In genomic region chr17:14824938-14825337, GRCm38 (mm10) we compare ENCODE assay signal across 11 mouse cellular contexts.
DNase-seq lines count a peak whose midpoint lies in the region; ATAC-seq and TF ChIP-seq lines count a peak whose summit lies in the region.
"Had no signal": no experiment of that assay in that cellular context is flagged by ENCODE, and none has a peak within 500 bp of the region (broad histone marks: within the 10 kb centered on the region; RNA-seq: fewer than 3 reads in every experiment).

No protein-coding gene starts in this region.

- no peaks in the 10 kb centered on the region for H3K36me3 ChIP-seq in heart, embryonic 12.5 days
- H3K36me3 ChIP-seq in midbrain, postnatal 0 days (ENCODE audit: insufficient read depth, low read length) = no peaks in the 10 kb centered on the region
- H3K36me3 ChIP-seq in midbrain, embryonic 11.5 days (ENCODE audit: control insufficient read depth, insufficient read depth, low read length) = no peaks in the 10 kb centered on the region
- H3K36me3 ChIP-seq: neural tube, embryonic 13.5 days had no signal

- TF ChIP-seq CTCF in midbrain, postnatal 0 days (IDR thresholded peaks at IDR 0.05) = no peak

- no peak overlapping the region for H3K27ac ChIP-seq in heart, embryonic 12.5 days (ENCODE audit: poor library complexity, severe bottlenecking)
- no peak overlapping the region for H3K27ac ChIP-seq in midbrain, postnatal 0 days (ENCODE audit: low read depth, low read length)
- H3K27ac ChIP-seq in midbrain, embryonic 11.5 days (ENCODE audit: low read depth, low read length) = no peak overlapping the region
- H3K27ac ChIP-seq: neural tube, embryonic 13.5 days had no signal

- H3K9ac ChIP-seq in heart, embryonic 12.5 days = no peak overlapping the region
- H3K9ac ChIP-seq in midbrain, postnatal 0 days (replicated peaks; ENCODE audit: low read length, poor library complexity, severe bottlenecking) = no peak overlapping the region
- H3K9ac ChIP-seq in midbrain, embryonic 11.5 days (ENCODE audit: low read length) = no peak overlapping the region
- H3K9ac ChIP-seq: neural tube, embryonic 13.5 days had no signal

- H3K4me2 ChIP-seq in heart, embryonic 12.5 days = no peak overlapping the region
- no peak overlapping the region for H3K4me2 ChIP-seq in midbrain, postnatal 0 days (ENCODE audit: low read depth, low read length, poor library complexity, severe bottlenecking)
- H3K4me2 ChIP-seq in midbrain, embryonic 11.5 days = no peak overlapping the region
- H3K4me2 ChIP-seq: neural tube, embryonic 13.5 days had no signal

- H3K4me3 ChIP-seq in heart, embryonic 12.5 days = no peak overlapping the region
- H3K4me3 ChIP-seq in midbrain, postnatal 0 days (ENCODE audit: low read depth, low read length) = no peak overlapping the region
- no peak overlapping the region for H3K4me3 ChIP-seq in midbrain, embryonic 11.5 days (ENCODE audit: low read depth, low read length)
- H3K4me3 ChIP-seq: neural tube, embryonic 13.5 days had no signal

- WGBS in heart, embryonic 12.5 days = 59% methylated on average over 5 of the region's 5 CpGs
- WGBS in midbrain, postnatal 0 days = 61% methylated on average over 5 of the region's 5 CpGs
- 72% methylated on average over 5 of the region's 5 CpGs for WGBS in midbrain, embryonic 11.5 days

- intact Hi-C loops in heart, postnatal 10 days (cut with DNase I) = no loop called here

- H3K9me3 ChIP-seq in heart, embryonic 12.5 days (replicated peaks) = no peaks in the 10 kb centered on the region
- no peaks in the 10 kb centered on the region for H3K9me3 ChIP-seq in midbrain, postnatal 0 days (ENCODE audit: low read length)
- H3K9me3 ChIP-seq in midbrain, embryonic 11.5 days (ENCODE audit: control insufficient read depth, low read length) = no peaks in the 10 kb centered on the region
- H3K9me3 ChIP-seq: neural tube, embryonic 13.5 days had no signal

- ATAC-seq in heart, embryonic 12.5 days (ENCODE audit: insufficient number of reproducible peaks, low FRiP score) = no peak
- ATAC-seq in midbrain, postnatal 0 days (ENCODE audit: low FRiP score) = peak; percentile 38; the same call in 1 of the 2 replicates
- no peak for ATAC-seq in midbrain, embryonic 11.5 days (ENCODE audit: low FRiP score)
- no peak for ATAC-seq in megakaryocyte progenitor cell, adult 5-6 weeks (replicated peaks; ENCODE audit: poor library complexity)
- ATAC-seq: activated CD4-positive, CD25-positive, alpha-beta regulatory T cell, adult 4 months had no signal

- no peaks in the 10 kb centered on the region for H3K27me3 ChIP-seq in heart, embryonic 12.5 days (replicated peaks)
- H3K27me3 ChIP-seq in midbrain, postnatal 0 days (ENCODE audit: insufficient read depth, low read length) = no peaks in the 10 kb centered on the region
- H3K27me3 ChIP-seq in midbrain, embryonic 11.5 days (ENCODE audit: control insufficient read depth, insufficient read depth, low read length) = no peaks in the 10 kb centered on the region
- H3K27me3 ChIP-seq: CH12.LX; neural tube, embryonic 13.5 days had no signal

- no peaks in the 10 kb centered on the region for H3K4me1 ChIP-seq in heart, embryonic 12.5 days (replicated peaks)
- H3K4me1 ChIP-seq in midbrain, postnatal 0 days (ENCODE audit: insufficient read depth, low read length) = no peaks in the 10 kb centered on the region
- no peaks in the 10 kb centered on the region for H3K4me1 ChIP-seq in midbrain, embryonic 11.5 days (ENCODE audit: control insufficient read depth, insufficient read depth, low read length)

- peak; percentile 20 to 30 for DNase-seq in heart, postnatal 10 days
- peak; percentile 47 for DNase-seq in midbrain, postnatal 0 days (ENCODE audit: low spot score)
- no peak for DNase-seq in midbrain, embryonic 11.5 days (ENCODE audit: low spot score, missing footprints)
- peak; percentile 91 to 92 for DNase-seq in adrenal gland, postnatal 36 days
- peak; percentile 57 for DNase-seq in skeletal muscle tissue, adult 2 months (ENCODE audit: low read depth, low spot score)
- DNase-seq in frontal cortex, postnatal 36 days (ENCODE audit: low spot score in 2 of 2) = no peak

Comparison
In these comparisons a context has a peak if more than half of its experiments do, and no peak if none do; other contexts are left out.
1. DNase-seq: peak in heart, postnatal 10 days (2 of 2), midbrain, postnatal 0 days (single experiment), adrenal gland, postnatal 36 days (2 of 2) and skeletal muscle tissue, adult 2 months (single experiment); none in midbrain, embryonic 11.5 days (single experiment) and frontal cortex, postnatal 36 days (0 of 2).